Mouse (Mus musculus): ENCODE results near the gene Dtx2.

DNA sequence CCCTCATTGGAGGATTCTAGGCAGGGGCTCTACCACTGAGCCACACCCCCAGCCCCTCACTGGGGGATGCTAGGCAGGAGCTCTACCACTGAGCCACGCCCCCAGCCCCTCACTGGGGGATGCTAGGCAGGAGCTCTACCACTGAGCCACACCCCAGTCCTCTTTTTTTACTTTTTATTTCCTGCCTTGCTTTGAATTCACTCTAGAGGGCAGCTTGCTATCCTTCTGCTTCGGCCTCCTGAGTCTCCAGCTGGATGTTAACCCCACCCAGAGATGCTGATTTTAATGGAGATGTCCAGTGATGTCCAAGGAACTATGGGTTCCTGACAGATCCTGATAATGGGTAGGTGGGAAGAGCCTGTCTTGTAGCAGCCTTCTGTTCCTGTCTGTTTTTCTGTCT, 74.8 kb downstream of the Dtx2 start:
- no peak for TF ChIP-seq CTCF (IDR thresholded peaks at IDR 0.05; ENCODE audit: control insufficient read depth, insufficient read depth, low read length)
- TF ChIP-seq POLR2A (IDR thresholded peaks at IDR 0.05; ENCODE audit: borderline replicate concordance, control insufficient read depth, low read depth, low read length) = no peak
